Mouse (Mus musculus): ENCODE data around the gene Lama1. TPM values are rescaled to one million over a fixed set of nuclear protein-coding genes. Genes with fewer than 3 reads are reported as not detected.

The Lama1 gene
- polyA plus RNA-seq, 1 experiment from 2014 or later: 4.3 TPM

GRCm38 (mm10) chr17:67690689-67691088, 6.4 kb upstream of the Lama1 start:
- WGBS: 53% methylated on average over 4 of the region's 4 CpGs
- ATAC-seq (replicated peaks; ENCODE audit: low FRiP score): no peak
- no peak overlapping the region for H3K27ac ChIP-seq (ENCODE audit: low read depth, low read length)
- H3K4me3 ChIP-seq (ENCODE audit: low read depth, low read length): no peak overlapping the region
- no peaks in the 10 kb centered on the region for H3K9me3 ChIP-seq (ENCODE audit: control insufficient read depth, low read length)
- H3K27me3 ChIP-seq (replicated peaks; ENCODE audit: control insufficient read depth, insufficient read depth, low read length): no peaks in the 10 kb centered on the region
- H3K36me3 ChIP-seq (ENCODE audit: control insufficient read depth, insufficient read depth, low read length): no peaks in the 10 kb centered on the region
- no peaks in the 10 kb centered on the region for H3K4me1 ChIP-seq (replicated peaks; ENCODE audit: control insufficient read depth, insufficient read depth, low read length)
- no peak overlapping the region for H3K9ac ChIP-seq (ENCODE audit: low read depth, low read length)
- no peak overlapping the region for H3K4me2 ChIP-seq
- no peak for DNase-seq (ENCODE audit: low spot score)

GRCm38 (mm10) chr17:67692651-67693050, 4.4 kb upstream of the Lama1 start:
- Histone ChIP-seq H3K9ac (ENCODE audit: low read depth, low read length) (no peak overlapping the region), H3K9me3 (ENCODE audit: control insufficient read depth, low read length) (no peaks in the 10 kb centered on the region), H3K4me1 (replicated peaks; ENCODE audit: control insufficient read depth, insufficient read depth, low read length) (no peaks in the 10 kb centered on the region), H3K27me3 (replicated peaks; ENCODE audit: control insufficient read depth, insufficient read depth, low read length) (peaks cover 10% of the 10 kb centered on the region), H3K36me3 (ENCODE audit: control insufficient read depth, insufficient read depth, low read length) (no peaks in the 10 kb centered on the region), H3K27ac (ENCODE audit: low read depth, low read length) (no peak overlapping the region), H3K4me3 (ENCODE audit: low read depth, low read length) (no peak overlapping the region), H3K4me2 (no peak overlapping the region)
- WGBS: 76% methylated on average over 2 of the region's 2 CpGs
- no peak for ATAC-seq (replicated peaks; ENCODE audit: low FRiP score)
- no peak for DNase-seq (ENCODE audit: low spot score)

- Histone ChIP-seq H3K9ac (ENCODE audit: low read depth, low read length) (no peak overlapping the region), H3K4me1 (replicated peaks; ENCODE audit: control insufficient read depth, insufficient read depth, low read length) (0 out of 2 replicates have a peak, but pooled peaks cover 3% of the 10 kb centered on the region), H3K27ac (ENCODE audit: low read depth, low read length) (no peak overlapping the region), H3K36me3 (ENCODE audit: control insufficient read depth, insufficient read depth, low read length) (no peaks in the 10 kb centered on the region), H3K9me3 (ENCODE audit: control insufficient read depth, low read length) (no peaks in the 10 kb centered on the region), H3K27me3 (replicated peaks; ENCODE audit: control insufficient read depth, insufficient read depth, low read length) (peaks cover 21% of the 10 kb centered on the region), H3K4me3 (ENCODE audit: low read depth, low read length) (no peak overlapping the region), H3K4me2 (no peak overlapping the region)
- DNase-seq (ENCODE audit: low spot score) (no peak), ATAC-seq (replicated peaks; ENCODE audit: low FRiP score) (no peak)
- WGBS: 69% methylated on average over 2 of the region's 3 CpGs
Observed at GRCm38 (mm10) chr17:67693861-67694260, 3.2 kb upstream of the Lama1 start.

GRCm38 (mm10) chr17:67697461-67697891, 417 bp downstream of the Lama1 start:
- ATAC-seq (replicated peaks; ENCODE audit: low FRiP score) (peak; percentile 61), DNase-seq (ENCODE audit: low spot score) (peak; percentile 45)
- peak overlapping the region; percentile 90 for H3K4me2 ChIP-seq
- H3K36me3 ChIP-seq (ENCODE audit: control insufficient read depth, insufficient read depth, low read length): no peaks in the 10 kb centered on the region
- H3K27ac ChIP-seq (ENCODE audit: low read depth, low read length): no peak overlapping the region
- peak overlapping the region; percentile 62 for H3K4me3 ChIP-seq (ENCODE audit: low read depth, low read length)
- peaks cover 3% of the 10 kb centered on the region; the same call in 1 of the 2 replicates for H3K4me1 ChIP-seq (replicated peaks; ENCODE audit: control insufficient read depth, insufficient read depth, low read length)
- H3K27me3 ChIP-seq (replicated peaks; ENCODE audit: control insufficient read depth, insufficient read depth, low read length): peaks cover 24% of the 10 kb centered on the region
- WGBS: under 1% methylated on average over 32 of the region's 32 CpGs
- H3K9ac ChIP-seq (ENCODE audit: low read depth, low read length): peak overlapping the region; percentile 46
- H3K9me3 ChIP-seq (ENCODE audit: control insufficient read depth, low read length): no peaks in the 10 kb centered on the region

- no peak overlapping the region for H3K9ac ChIP-seq (ENCODE audit: low read depth, low read length)
Observed at GRCm38 (mm10) chr17:67698301-67698700, 1.2 kb downstream of the Lama1 start.

DNA sequence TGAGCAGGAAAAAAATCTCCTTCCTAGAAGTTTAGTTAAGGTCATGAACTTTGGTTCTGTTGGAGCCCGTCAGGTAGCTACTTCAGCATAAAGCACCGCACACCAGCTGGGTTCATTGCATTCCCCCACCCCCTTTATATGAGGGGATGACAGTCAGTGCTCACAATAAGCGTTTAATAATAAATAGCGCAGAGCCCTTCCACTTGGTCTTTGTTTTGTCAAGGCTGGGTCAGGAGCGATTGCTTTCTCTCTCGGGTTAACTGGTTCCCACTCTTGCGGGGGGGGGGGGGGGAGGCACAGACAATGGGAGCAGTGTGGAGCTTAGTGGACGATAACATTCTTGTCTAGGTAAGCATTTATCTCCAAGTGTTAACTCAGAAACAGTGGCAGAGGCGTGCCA, 4.7 kb downstream of the Lama1 start:
- WGBS: 62% methylated on average over 8 of the region's 9 CpGs
- H3K4me1 ChIP-seq (replicated peaks; ENCODE audit: control insufficient read depth, insufficient read depth, low read length): peaks cover 3% of the 10 kb centered on the region; the same call in 1 of the 2 replicates
- H3K27ac ChIP-seq (ENCODE audit: low read depth, low read length): no peak overlapping the region
- no peak overlapping the region for H3K9ac ChIP-seq (ENCODE audit: low read depth, low read length)
- H3K4me3 ChIP-seq (ENCODE audit: low read depth, low read length): no peak overlapping the region
- ATAC-seq (replicated peaks; ENCODE audit: low FRiP score) (no peak), DNase-seq (ENCODE audit: low spot score) (no peak)
- peaks cover 23% of the 10 kb centered on the region for H3K27me3 ChIP-seq (replicated peaks; ENCODE audit: control insufficient read depth, insufficient read depth, low read length)
- H3K4me2 ChIP-seq: no peak overlapping the region
- no peaks in the 10 kb centered on the region for H3K9me3 ChIP-seq (ENCODE audit: control insufficient read depth, low read length)
- H3K36me3 ChIP-seq (ENCODE audit: control insufficient read depth, insufficient read depth, low read length): no peaks in the 10 kb centered on the region

More at GRCm38 (mm10) chr17:67698301-67698700, 1.2 kb downstream of the Lama1 start:
- Histone ChIP-seq H3K27me3 (replicated peaks; ENCODE audit: control insufficient read depth, insufficient read depth, low read length) (peaks cover 24% of the 10 kb centered on the region), H3K4me2 (peak overlapping the region; percentile 90), H3K27ac (ENCODE audit: low read depth, low read length) (no peak overlapping the region), H3K4me3 (ENCODE audit: low read depth, low read length) (peak overlapping the region; percentile 62), H3K36me3 (ENCODE audit: control insufficient read depth, insufficient read depth, low read length) (no peaks in the 10 kb centered on the region), H3K4me1 (replicated peaks; ENCODE audit: control insufficient read depth, insufficient read depth, low read length) (peaks cover 3% of the 10 kb centered on the region; the same call in 1 of the 2 replicates), H3K9me3 (ENCODE audit: control insufficient read depth, low read length) (no peaks in the 10 kb centered on the region)
- ATAC-seq (replicated peaks; ENCODE audit: low FRiP score): no peak
- peak; percentile 42 for DNase-seq (ENCODE audit: low spot score)
- 7% methylated on average over 13 of the region's 13 CpGs for WGBS

GRCm38 (mm10) chr17:67702941-67703340, 5.9 kb downstream of the Lama1 start:
- peaks cover 1% of the 10 kb centered on the region; the same call in 1 of the 2 replicates for H3K4me1 ChIP-seq (replicated peaks; ENCODE audit: control insufficient read depth, insufficient read depth, low read length)
- DNase-seq (ENCODE audit: low spot score): no peak
- H3K27me3 ChIP-seq (replicated peaks; ENCODE audit: control insufficient read depth, insufficient read depth, low read length): peaks cover 12% of the 10 kb centered on the region
- H3K9me3 ChIP-seq (ENCODE audit: control insufficient read depth, low read length): no peaks in the 10 kb centered on the region
- no peaks in the 10 kb centered on the region for H3K36me3 ChIP-seq (ENCODE audit: control insufficient read depth, insufficient read depth, low read length)
- no peak for ATAC-seq (replicated peaks; ENCODE audit: low FRiP score)
- H3K4me3 ChIP-seq (ENCODE audit: low read depth, low read length): no peak overlapping the region
- 45% methylated on average over 3 of the region's 3 CpGs for WGBS
- no peak overlapping the region for H3K4me2 ChIP-seq
- no peak overlapping the region for H3K27ac ChIP-seq (ENCODE audit: low read depth, low read length)
- no peak overlapping the region for H3K9ac ChIP-seq (ENCODE audit: low read depth, low read length)

- H3K36me3 ChIP-seq (ENCODE audit: control insufficient read depth, insufficient read depth, low read length): no peaks in the 10 kb centered on the region
- H3K9ac ChIP-seq (ENCODE audit: low read depth, low read length): no peak overlapping the region
- WGBS: 74% methylated on average over 10 of the region's 10 CpGs
- no peaks in the 10 kb centered on the region; the same call in 1 of the 2 replicates for H3K4me1 ChIP-seq (replicated peaks; ENCODE audit: control insufficient read depth, insufficient read depth, low read length)
- ATAC-seq (replicated peaks; ENCODE audit: low FRiP score) (no peak), DNase-seq (ENCODE audit: low spot score) (no peak)
- H3K9me3 ChIP-seq (ENCODE audit: control insufficient read depth, low read length): no peaks in the 10 kb centered on the region
- no peak overlapping the region for H3K4me3 ChIP-seq (ENCODE audit: low read depth, low read length)
- no peak overlapping the region for H3K4me2 ChIP-seq
- H3K27me3 ChIP-seq (replicated peaks; ENCODE audit: control insufficient read depth, insufficient read depth, low read length): no peaks in the 10 kb centered on the region
- no peak overlapping the region for H3K27ac ChIP-seq (ENCODE audit: low read depth, low read length)
Observed at GRCm38 (mm10) chr17:67705035-67705769, 8.1 kb downstream of the Lama1 start.

GRCm38 (mm10) chr17:67706372-67706771, 9.3 kb downstream of the Lama1 start:
- Histone ChIP-seq H3K9me3 (ENCODE audit: control insufficient read depth, low read length) (no peaks in the 10 kb centered on the region), H3K27ac (ENCODE audit: low read depth, low read length) (no peak overlapping the region), H3K27me3 (replicated peaks; ENCODE audit: control insufficient read depth, insufficient read depth, low read length) (no peaks in the 10 kb centered on the region), H3K4me3 (ENCODE audit: low read depth, low read length) (no peak overlapping the region), H3K4me2 (no peak overlapping the region), H3K4me1 (replicated peaks; ENCODE audit: control insufficient read depth, insufficient read depth, low read length) (no peaks in the 10 kb centered on the region; the same call in 1 of the 2 replicates), H3K36me3 (ENCODE audit: control insufficient read depth, insufficient read depth, low read length) (no peaks in the 10 kb centered on the region), H3K9ac (ENCODE audit: low read depth, low read length) (no peak overlapping the region)
- ATAC-seq (replicated peaks; ENCODE audit: low FRiP score): no peak
- WGBS: 70% methylated on average over 5 of the region's 5 CpGs
- DNase-seq (ENCODE audit: low spot score): no peak

Data from liver, embryonic 11.5 days (tissue).